Mouse (Mus musculus): ENCODE results near the gene Cyp27a1.

- TF ChIP-seq CTCF (IDR thresholded peaks at IDR 0.05; ENCODE audit: borderline replicate concordance, insufficient read depth, low read depth, low read length), result no peak
- TF ChIP-seq POLR2A (IDR thresholded peaks at IDR 0.05; ENCODE audit: borderline replicate concordance, insufficient read depth, low read length), result no peak
Measured at GRCm38 (mm10) chr1:74672731-74673130, 40.6 kb upstream of the Cyp27a1 start.

Data from cerebellum, adult 2 months (tissue).